Mouse (Mus musculus) testis, adult 2 months (tissue): ENCODE data around the gene Adra1b. TPM values are rescaled to one million over a fixed set of nuclear protein-coding genes. Genes with fewer than 3 reads are reported as not detected.

Experiments
- H3K27ac ChIP-seq: fragments of 200-500 bp; 2 replicates; pipeline ENCODE4 v1.5.1; 2012; ENCODE audit warnings: low read depth, low read length; ENCODE audit not compliant: control insufficient read depth, insufficient read depth
- H3K27me3 ChIP-seq: fragments of 200-500 bp; 2 replicates; pipeline ENCODE4 v1.6.1; 2012; ENCODE audit warnings: mild to moderate bottlenecking, low read length, moderate library complexity; ENCODE audit not compliant: control insufficient read depth, insufficient read depth
- H3K36me3 ChIP-seq: fragments of 200-500 bp; 2 replicates; pipeline ENCODE4 v1.6.1; 2012; ENCODE audit warnings: mild to moderate bottlenecking, low read length; ENCODE audit not compliant: control insufficient read depth, insufficient read depth
- H3K4me1 ChIP-seq: fragments of 200-500 bp; 2 replicates; pipeline ENCODE4 v1.6.1; 2012; ENCODE audit warnings: low read length; ENCODE audit not compliant: control insufficient read depth, insufficient read depth
- H3K4me3 ChIP-seq: fragments of 200-500 bp; 2 replicates; pipeline ENCODE4 v1.5.1; 2012; ENCODE audit warnings: low read depth, mild to moderate bottlenecking, low read length, moderate library complexity, mixed read lengths; ENCODE audit not compliant: control insufficient read depth
- CTCF ChIP-seq: fragments of 200-500 bp; IDR thresholded peaks from 2 replicates; pipeline ENCODE4 v1.5.1; 2012; ENCODE audit warnings: low read depth, mild to moderate bottlenecking, inconsistent platforms, low read length, moderate library complexity; ENCODE audit not compliant: control insufficient read depth, insufficient read depth, insufficient replicate concordance
- POLR2A ChIP-seq: fragments of 200-500 bp; IDR thresholded peaks from 2 replicates; pipeline ENCODE4 v1.6.1; 2012; ENCODE audit warnings: low read depth, mild to moderate bottlenecking, inconsistent platforms, low read length, moderate library complexity; ENCODE audit not compliant: control insufficient read depth
- polyA plus RNA-seq: library from polyadenylated mRNA; depleted of rRNA; stranded (reverse); fragments of >200 nt; gene quantifications from 2 replicates; pipeline ENCODE4 v1.2.3, GENCODE M21; 2012

Adra1b gene
- polyA plus RNA-seq, 1 experiment = 0.53 TPM

DNA sequence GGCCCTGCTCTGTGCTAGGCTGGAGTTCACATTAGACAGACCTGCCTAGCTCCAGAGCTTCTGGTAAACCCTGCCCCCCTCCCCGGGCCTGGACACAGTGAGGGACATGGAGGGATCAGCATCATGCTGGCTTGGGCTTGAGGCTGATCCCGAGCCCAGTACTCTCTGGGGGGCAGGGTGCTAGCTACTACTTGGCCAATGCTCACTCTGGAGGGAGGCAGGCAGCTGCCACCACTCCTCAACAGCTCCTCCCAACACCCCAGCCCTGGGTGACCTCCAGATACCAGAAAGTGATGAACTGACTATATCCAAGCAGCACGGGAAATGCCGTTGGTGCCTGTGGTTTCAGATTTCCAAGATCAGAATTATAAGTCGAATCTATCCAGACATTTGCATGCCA lies 127.3 kb downstream of the Adra1b start:
- TF ChIP-seq POLR2A (no peak), CTCF (no peak)
- Histone ChIP-seq H3K4me3 (no peak overlapping the region), H3K36me3 (no peaks in the 10 kb centered on the region), H3K27ac (no peak overlapping the region), H3K4me1 (no peaks in the 10 kb centered on the region; the same call in 1 of the 2 replicates), H3K27me3 (no peaks in the 10 kb centered on the region)

- no peak for TF ChIP-seq POLR2A
- TF ChIP-seq CTCF = no peak
- Histone ChIP-seq H3K4me3 (no peak overlapping the region), H3K27ac (no peak overlapping the region), H3K36me3 (no peaks in the 10 kb centered on the region), H3K27me3 (no peaks in the 10 kb centered on the region), H3K4me1 (peaks cover 2% of the 10 kb centered on the region)
These were observed 130.9 kb downstream of the Adra1b start for GRCm38 (mm10) chr11:43770110-43770509.

GRCm38 (mm10) chr11:43767749-43768148 lies 133.3 kb downstream of the Adra1b start:
- Histone ChIP-seq H3K4me1 (peaks cover 2% of the 10 kb centered on the region), H3K27me3 (no peaks in the 10 kb centered on the region)

DNA sequence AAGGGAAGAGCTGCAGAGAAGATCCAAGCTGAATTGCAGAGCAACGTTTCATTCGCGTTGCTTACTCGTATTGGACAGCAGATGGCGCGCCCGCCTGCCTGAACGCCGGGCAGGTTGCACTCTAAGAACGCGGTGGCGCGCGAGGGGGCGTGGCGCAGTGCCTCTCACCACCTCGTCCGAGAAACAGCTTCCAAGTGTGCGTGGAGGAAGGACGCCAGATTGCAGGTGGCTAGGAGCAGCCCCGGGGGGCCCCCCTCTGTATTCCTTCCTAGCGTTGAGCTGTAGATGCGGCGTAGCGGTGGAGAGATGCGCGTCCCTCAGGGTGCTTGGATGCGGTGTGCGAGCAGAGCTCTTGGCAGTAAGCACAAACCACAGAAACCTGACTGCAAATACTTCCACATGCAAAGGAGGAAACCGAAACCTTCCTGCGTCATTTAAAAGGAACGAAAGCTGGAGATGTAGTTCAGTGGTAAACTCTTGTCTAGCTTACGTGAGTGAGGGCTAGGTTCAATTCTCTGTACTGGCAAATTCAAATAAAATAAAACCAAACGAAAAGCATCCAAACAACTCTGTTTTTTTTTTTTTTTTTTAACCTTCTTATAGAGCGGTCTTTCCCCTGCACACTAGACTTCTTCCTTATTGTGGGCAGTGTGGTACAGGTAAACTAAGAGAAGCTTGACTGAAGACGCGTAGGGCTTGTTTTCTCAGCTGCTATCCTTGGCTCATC lies 133.9 kb downstream of the Adra1b start:
- TF ChIP-seq CTCF (peak; percentile 82; the same call in 1 of the 2 replicates), POLR2A (no peak)
- H3K27ac ChIP-seq = no peak overlapping the region
- peaks cover 2% of the 10 kb centered on the region for H3K4me1 ChIP-seq
- H3K4me3 ChIP-seq = peak overlapping the region; percentile 57
- no peaks in the 10 kb centered on the region for H3K36me3 ChIP-seq
- H3K27me3 ChIP-seq = no peaks in the 10 kb centered on the region

More at GRCm38 (mm10) chr11:43767749-43768148, 133.3 kb downstream of the Adra1b start:
- Histone ChIP-seq H3K27ac (no peak overlapping the region), H3K4me3 (peak overlapping the region; percentile 19; the same call in 1 of the 2 replicates), H3K36me3 (no peaks in the 10 kb centered on the region)
- TF ChIP-seq POLR2A (no peak), CTCF (no peak)

DNA sequence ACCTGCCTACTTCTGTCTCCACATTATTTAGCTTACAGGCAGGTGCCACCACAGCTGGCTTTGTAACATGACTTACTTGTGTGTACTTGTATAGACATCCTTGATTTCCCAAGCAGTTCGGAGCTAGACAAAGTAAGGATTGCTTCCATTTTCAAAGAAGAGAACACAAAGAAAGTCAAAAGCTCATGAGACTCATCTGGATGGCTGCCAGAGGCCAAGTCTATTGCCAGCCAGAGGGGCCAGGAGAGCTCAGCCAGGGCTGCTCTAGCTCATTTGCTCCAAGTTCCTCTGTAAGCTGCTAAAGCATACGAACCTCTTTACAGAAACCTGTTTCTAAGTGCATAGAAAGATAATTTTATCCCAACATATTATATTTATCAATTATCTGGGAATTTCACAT lies 142.6 kb downstream of the Adra1b start:
- Histone ChIP-seq H3K36me3 (no peaks in the 10 kb centered on the region), H3K27ac (no peak overlapping the region), H3K4me1 (no peaks in the 10 kb centered on the region), H3K27me3 (no peaks in the 10 kb centered on the region), H3K4me3 (no peak overlapping the region)
- TF ChIP-seq POLR2A (no peak), CTCF (no peak)

DNA sequence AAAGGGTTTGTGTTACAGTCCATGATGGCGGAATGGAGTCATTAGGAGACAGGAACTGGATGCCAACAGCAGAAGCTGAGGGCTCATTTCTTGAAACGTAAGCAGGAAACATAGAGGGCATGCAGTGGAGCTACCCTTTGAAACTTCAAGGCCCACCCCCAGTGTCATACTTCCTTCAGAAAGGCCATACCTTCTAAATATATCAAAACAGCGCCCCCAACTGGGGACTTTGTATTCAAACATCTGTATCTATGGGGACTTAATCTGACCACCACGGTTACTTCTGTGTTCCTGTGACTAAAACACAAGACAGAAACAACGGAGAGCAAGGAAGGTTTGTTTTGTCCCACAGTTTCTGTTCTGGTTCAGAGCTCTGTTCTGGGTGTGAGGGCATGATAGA lies 145.6 kb downstream of the Adra1b start:
- TF ChIP-seq CTCF (no peak), POLR2A (no peak)
- Histone ChIP-seq H3K27me3 (no peaks in the 10 kb centered on the region), H3K4me3 (no peak overlapping the region), H3K4me1 (no peaks in the 10 kb centered on the region), H3K27ac (no peak overlapping the region), H3K36me3 (no peaks in the 10 kb centered on the region)

GRCm38 (mm10) chr11:43754568-43754967 lies 146.4 kb downstream of the Adra1b start:
- TF ChIP-seq CTCF (no peak), POLR2A (no peak)
- no peaks in the 10 kb centered on the region for H3K4me1 ChIP-seq
- H3K27ac ChIP-seq = no peak overlapping the region
- H3K36me3 ChIP-seq = no peaks in the 10 kb centered on the region
- no peaks in the 10 kb centered on the region for H3K27me3 ChIP-seq
- no peak overlapping the region for H3K4me3 ChIP-seq
